Mouse (Mus musculus) limb, embryonic 14.5 days (tissue): ENCODE data around the gene Gpr62. TPM values are rescaled to one million over a fixed set of nuclear protein-coding genes. Genes with fewer than 3 reads are reported as not detected.

Source experiments
- ATAC-seq: fragments of 200-750 bp; cut with Nextera tagmentation; 2 replicates; pipeline ENCODE4 v1.8.0; 2017; ENCODE audit warnings: low read depth, moderate number of reproducible peaks, moderate TSS enrichment; ENCODE audit not compliant: low FRiP score
- DNase-seq: peaks from one replicate; pipeline ENCODE4 v3.0.0-alpha.2; 2015; ENCODE audit warnings: low spot score
- H3K27ac ChIP-seq: fragments of 300-500 bp; sonication (generic); replicated peaks from 2 replicates; pipeline ENCODE4 v1.5.1; 2014; ENCODE audit warnings: low read depth, mild to moderate bottlenecking, low read length, moderate library complexity, mixed read lengths
- H3K27me3 ChIP-seq: fragments of 300-500 bp; sonication (generic); 2 replicates; pipeline ENCODE4 v1.6.1; 2014; ENCODE audit warnings: low read length, mixed read lengths; ENCODE audit not compliant: control insufficient read depth, insufficient read depth
- H3K36me3 ChIP-seq: fragments of 300-500 bp; sonication (generic); 2 replicates; pipeline ENCODE4 v1.6.1; 2014; ENCODE audit warnings: mild to moderate bottlenecking, low read length, moderate library complexity, mixed read lengths; ENCODE audit not compliant: control insufficient read depth, insufficient read depth
- H3K4me1 ChIP-seq: fragments of 300-500 bp; sonication (generic); 2 replicates; pipeline ENCODE4 v1.6.1; 2014; ENCODE audit warnings: antibody characterized with exemption, low read length, mixed read lengths; ENCODE audit not compliant: control insufficient read depth, insufficient read depth
- H3K4me2 ChIP-seq: fragments of 300-500 bp; sonication (generic); replicated peaks from 2 replicates; pipeline ENCODE4 v1.6.1; 2014; ENCODE audit warnings: low read depth, mild to moderate bottlenecking, low read length, moderate library complexity; ENCODE audit not compliant: severe bottlenecking
- H3K4me3 ChIP-seq: fragments of 300-500 bp; sonication (generic); replicated peaks from 2 replicates; pipeline ENCODE4 v1.5.1; 2014; ENCODE audit warnings: low read length
- H3K9ac ChIP-seq: fragments of 300-500 bp; sonication (generic); 2 replicates; pipeline ENCODE4 v1.6.1; 2014; ENCODE audit warnings: mild to moderate bottlenecking, low read depth, low read length, moderate library complexity; ENCODE audit not compliant: severe bottlenecking
- H3K9me3 ChIP-seq: fragments of 300-500 bp; sonication (generic); 2 replicates; pipeline ENCODE4 v1.6.1; 2016; ENCODE audit warnings: low read length; ENCODE audit not compliant: control insufficient read depth
- POLR2A ChIP-seq: fragments of 200-500 bp; IDR thresholded peaks from 2 replicates; pipeline ENCODE4 v1.8.0; 2012; ENCODE audit warnings: inconsistent platforms, mild to moderate bottlenecking, moderate library complexity, borderline replicate concordance; ENCODE audit not compliant: insufficient read depth, insufficient read length; ENCODE audit errors: extremely low read depth
- WGBS: fragments of 180-500 bp; shearing (Covaris S2); extraction: QIAGEN DNeasy Blood & Tissue Kit; methylation state at CpG from one replicate; pipeline ENCODE4 v1.1.7; 2014; 5-methylcytosine and 5-hydroxymethylcytosine counted together
- polyA plus RNA-seq, 2 experiments: library from polyadenylated mRNA; depleted of rRNA in 1 of 2; stranded (reverse) in 1 of 2; unstranded in 1 of 2; fragments of >200 nt; fragmentation: Nextera tagmentation in 1 of 2; extraction: Ambion mirVana in 1 of 2; gene quantifications; 2 replicates each; pipeline versions ENCODE4 v1.2.1 to v1.2.3; 2012 to 2014

Gene Gpr62
- polyA plus RNA-seq, 2 experiments, result 0.47 to 0.58 TPM

DNA sequence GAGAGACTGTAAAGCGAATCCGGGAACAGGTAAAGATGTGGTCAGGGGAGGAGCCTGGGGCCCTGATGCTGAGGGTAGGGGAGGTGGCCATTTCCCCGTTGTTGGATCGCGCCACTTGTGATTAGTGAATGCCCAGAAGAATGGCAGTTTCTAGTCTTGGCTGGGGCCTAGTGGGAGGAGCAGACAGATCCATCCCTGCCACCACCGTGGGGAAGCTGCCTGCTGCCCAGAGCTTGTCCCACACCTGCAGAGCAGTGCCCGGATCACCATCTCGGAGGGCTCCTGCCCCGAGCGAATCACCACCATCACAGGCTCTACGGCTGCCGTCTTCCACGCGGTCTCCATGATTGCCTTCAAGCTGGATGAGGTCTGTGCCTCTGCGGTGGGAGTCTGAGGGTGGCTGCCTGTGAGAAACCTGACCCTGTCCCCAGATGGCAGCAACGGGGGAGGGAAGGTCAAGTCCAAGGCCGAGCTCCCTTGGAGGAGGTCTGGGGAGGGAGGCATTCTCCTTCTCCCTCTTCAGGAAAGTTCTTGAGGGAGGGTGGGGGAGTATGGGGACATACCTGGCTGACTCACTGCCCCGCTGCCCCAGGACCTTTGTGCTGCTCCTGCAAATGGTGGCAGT, 5.2 kb downstream of the Gpr62 start:
- peaks cover 24% of the 10 kb centered on the region for H3K4me1 ChIP-seq
- no peaks in the 10 kb centered on the region for H3K9me3 ChIP-seq
- no peaks in the 10 kb centered on the region for H3K27me3 ChIP-seq
- 70% methylated on average over 18 of the region's 18 CpGs for whole genome bisulfite sequencing
- H3K36me3 ChIP-seq, result peaks cover 41% of the 10 kb centered on the region
- TF ChIP-seq POLR2A, result no peak
- H3K9ac ChIP-seq, result no peak overlapping the region
- H3K4me2 ChIP-seq, result no peak overlapping the region
- no peak overlapping the region for H3K27ac ChIP-seq
- DNase-seq (no peak), ATAC-seq (no peak)
- H3K4me3 ChIP-seq, result no peak overlapping the region

DNA sequence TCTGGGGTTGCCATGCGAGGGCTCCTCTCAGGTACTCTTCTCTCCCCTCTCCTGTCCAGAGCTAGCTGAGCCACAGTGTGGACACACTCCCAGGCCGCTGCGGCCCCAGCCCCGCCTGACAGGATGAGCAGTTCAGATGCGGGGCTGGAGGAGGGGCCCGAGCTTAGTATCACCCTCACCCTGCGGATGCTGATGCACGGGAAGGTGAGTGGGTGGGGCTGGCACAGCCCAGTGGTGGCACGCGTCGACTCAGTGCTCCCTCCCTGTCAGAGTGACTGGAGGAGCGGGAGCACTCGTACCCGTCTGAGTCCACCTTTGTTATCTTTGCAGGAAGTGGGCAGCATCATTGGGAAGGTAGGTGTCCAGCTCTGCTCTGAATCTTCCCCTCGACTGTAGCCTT, 5.8 kb downstream of the Gpr62 start:
- DNase-seq (no peak), ATAC-seq (no peak)
- H3K4me3 ChIP-seq, result no peak overlapping the region
- H3K36me3 ChIP-seq, result peaks cover 41% of the 10 kb centered on the region
- peaks cover 30% of the 10 kb centered on the region for H3K4me1 ChIP-seq
- H3K4me2 ChIP-seq, result no peak overlapping the region
- H3K27me3 ChIP-seq, result no peaks in the 10 kb centered on the region
- H3K9me3 ChIP-seq, result no peaks in the 10 kb centered on the region
- 82% methylated on average over 15 of the region's 15 CpGs for WGBS
- no peak overlapping the region for H3K9ac ChIP-seq
- TF ChIP-seq POLR2A, result no peak
- H3K27ac ChIP-seq, result no peak overlapping the region

DNA sequence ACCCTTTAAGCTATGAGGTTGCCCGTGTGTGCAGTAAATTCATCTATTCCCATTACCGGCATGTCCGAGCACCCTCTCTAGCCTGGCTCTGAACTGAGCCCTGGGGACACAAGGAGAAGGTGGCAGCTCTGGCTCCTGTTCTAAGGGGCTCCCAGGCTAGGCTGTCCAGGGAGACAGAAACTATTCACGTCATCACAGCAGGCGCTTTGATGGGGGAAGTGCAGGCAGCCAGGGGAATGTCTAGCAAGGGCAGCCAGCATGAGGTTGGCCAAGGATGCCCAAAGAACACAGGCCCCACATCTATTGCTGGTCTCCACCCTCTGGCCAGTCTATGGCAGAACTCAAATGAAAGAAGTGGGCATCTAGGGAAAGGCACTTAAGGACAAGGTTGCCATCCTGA, 7.8 kb downstream of the Gpr62 start:
- no peak for TF ChIP-seq POLR2A
- H3K27ac ChIP-seq, result no peak overlapping the region
- WGBS, result 72% methylated on average over 5 of the region's 5 CpGs
- ATAC-seq (no peak), DNase-seq (no peak)
- no peak overlapping the region for H3K4me2 ChIP-seq
- H3K4me1 ChIP-seq, result peaks cover 35% of the 10 kb centered on the region
- H3K4me3 ChIP-seq, result no peak overlapping the region
- H3K9ac ChIP-seq, result no peak overlapping the region
- H3K9me3 ChIP-seq, result no peaks in the 10 kb centered on the region
- no peaks in the 10 kb centered on the region for H3K27me3 ChIP-seq
- H3K36me3 ChIP-seq, result peaks cover 26% of the 10 kb centered on the region

DNA sequence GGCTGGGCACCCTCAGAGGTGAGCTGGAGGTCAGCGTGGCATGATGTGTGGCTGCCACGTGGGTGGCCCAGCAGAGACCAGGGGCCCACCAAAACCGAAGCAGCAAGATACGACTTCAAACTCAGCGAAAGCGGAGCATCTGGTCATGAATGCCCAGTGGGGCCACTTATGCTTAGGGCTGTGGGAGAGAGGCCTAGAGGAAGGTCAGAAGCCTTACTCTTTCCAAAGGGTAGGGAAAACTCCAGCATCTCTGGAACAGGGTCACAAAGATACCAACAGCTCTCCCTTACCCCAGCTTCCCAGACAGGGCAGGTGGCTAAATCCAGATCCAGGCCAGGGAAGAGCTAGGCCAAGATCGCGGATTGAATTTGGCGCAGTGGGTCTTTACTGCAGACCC, 8.6 kb downstream of the Gpr62 start:
- Histone ChIP-seq H3K4me1 (peaks cover 42% of the 10 kb centered on the region), H3K9me3 (no peaks in the 10 kb centered on the region), H3K36me3 (peaks cover 21% of the 10 kb centered on the region), H3K4me3 (0 out of 2 replicates have a peak overlapping the region, but pooled peaks have one; percentile 5), H3K9ac (peak overlapping the region; percentile 70), H3K4me2 (peak overlapping the region; percentile 90), H3K27ac (0 out of 2 replicates have a peak overlapping the region, but pooled peaks have one; percentile 33), H3K27me3 (no peaks in the 10 kb centered on the region)
- ATAC-seq (0 out of 2 replicates have a peak, but pooled peaks have one; percentile 0), DNase-seq (no peak)
- WGBS, result 50% methylated on average over 9 of the region's 9 CpGs
- TF ChIP-seq POLR2A, result no peak

DNA sequence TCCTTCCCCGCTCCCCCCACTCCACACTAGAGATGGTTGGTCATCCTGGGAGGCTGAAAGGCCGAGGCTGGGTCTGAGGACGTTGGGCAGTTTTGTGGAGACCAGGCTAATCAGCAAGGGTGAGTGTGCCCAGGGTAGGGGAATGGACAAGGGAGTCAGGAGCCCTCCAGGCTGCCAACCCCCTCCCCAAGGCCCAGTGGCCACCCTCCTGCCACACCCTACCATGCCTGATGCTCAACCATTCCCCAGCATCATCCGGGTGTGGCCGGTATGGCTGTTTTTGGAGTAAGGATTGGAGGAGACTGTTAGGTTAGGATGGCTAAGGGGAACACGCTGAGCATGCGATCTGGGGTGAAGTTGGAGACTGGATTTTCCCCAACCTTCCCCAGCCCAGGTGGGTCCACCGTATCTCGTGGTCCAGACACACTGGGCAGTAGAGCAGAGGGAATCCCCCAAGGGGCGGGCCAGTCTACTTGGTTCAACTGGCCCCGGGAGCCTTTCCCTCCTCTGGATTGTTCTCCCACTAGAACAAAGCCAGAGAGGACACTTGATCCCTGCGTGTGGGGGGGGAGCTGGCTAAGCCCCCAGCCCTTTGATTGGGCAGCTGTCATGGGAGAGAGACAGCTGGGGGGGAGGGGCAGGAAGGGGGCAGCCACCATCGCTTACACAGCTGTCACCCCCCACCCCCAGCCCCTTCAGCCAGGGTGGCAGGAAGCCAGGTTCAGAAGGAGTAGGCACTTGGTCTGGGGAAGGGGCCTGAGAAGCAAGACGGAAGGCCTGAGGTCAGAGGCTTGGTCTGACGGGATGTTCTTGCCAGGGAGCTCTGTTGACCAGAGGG, 9.2 kb downstream of the Gpr62 start:
- no peak for TF ChIP-seq POLR2A
- Histone ChIP-seq H3K27ac (peak overlapping the region; percentile 52; the same call in 1 of the 2 replicates), H3K27me3 (no peaks in the 10 kb centered on the region), H3K9ac (peak overlapping the region; percentile 70), H3K9me3 (no peaks in the 10 kb centered on the region), H3K36me3 (peaks cover 15% of the 10 kb centered on the region), H3K4me3 (peak overlapping the region; percentile 71; the same call in 1 of the 2 replicates), H3K4me2 (peak overlapping the region; percentile 90), H3K4me1 (peaks cover 42% of the 10 kb centered on the region)
- ATAC-seq (peak; percentile 42), DNase-seq (peak; percentile 56)
- WGBS, result 41% methylated on average over 14 of the region's 15 CpGs
